Mouse (Mus musculus) stomach, embryonic 14.5 days (tissue): ENCODE measurements around the gene Ubp1. TPM values are rescaled to one million over a fixed set of nuclear protein-coding genes. Genes with fewer than 3 reads are reported as not detected.

Experiments used
- ATAC-seq: fragments of 200-750 bp; cut with Nextera tagmentation; 2 replicates; pipeline ENCODE4 v1.8.0; 2017; ENCODE audit warnings: low read depth, moderate TSS enrichment; ENCODE audit not compliant: insufficient number of reproducible peaks, insufficient read depth, low FRiP score
- H3K27ac ChIP-seq: fragments of 300-500 bp; sonication (generic); 2 replicates; pipeline ENCODE4 v1.5.1; 2014; ENCODE audit warnings: mild to moderate bottlenecking, low read length, moderate library complexity, mixed read lengths
- H3K27me3 ChIP-seq: fragments of 300-500 bp; sonication (generic); 2 replicates; pipeline ENCODE4 v1.6.1; 2014; ENCODE audit warnings: low read length, control low read depth, mixed read lengths; ENCODE audit not compliant: control insufficient read depth, insufficient read depth
- H3K36me3 ChIP-seq: fragments of 300-500 bp; sonication (generic); 2 replicates; pipeline ENCODE4 v1.6.1; 2014; ENCODE audit warnings: mild to moderate bottlenecking, control low read depth, low read length, moderate library complexity, mixed read lengths; ENCODE audit not compliant: control insufficient read depth, insufficient read depth
- H3K4me1 ChIP-seq: fragments of 300-500 bp; sonication (generic); 2 replicates; pipeline ENCODE4 v1.6.1; 2014; ENCODE audit warnings: low read length, control low read depth, mixed read lengths; ENCODE audit not compliant: control insufficient read depth, insufficient read depth
- H3K4me2 ChIP-seq: fragments of 300-500 bp; sonication (generic); replicated peaks from 2 replicates; pipeline ENCODE4 v1.6.1; 2014; ENCODE audit warnings: low read depth, low read length, control low read depth
- H3K4me3 ChIP-seq: fragments of 300-500 bp; sonication (generic); 2 replicates; pipeline ENCODE4 v1.5.1; 2014; ENCODE audit warnings: low read depth, low read length, control low read depth
- H3K9ac ChIP-seq: fragments of 300-500 bp; sonication (generic); replicated peaks from 2 replicates; pipeline ENCODE4 v1.6.1; 2014; ENCODE audit warnings: low read depth, mild to moderate bottlenecking, control low read depth, low read length, moderate library complexity, mixed read lengths
- H3K9me3 ChIP-seq: fragments of 300-500 bp; sonication (generic); 2 replicates; pipeline ENCODE4 v1.6.1; 2016; ENCODE audit warnings: low read depth, low read length, control low read depth; ENCODE audit not compliant: control insufficient read depth
- WGBS: fragments of 180-500 bp; shearing (Covaris S2); extraction: QIAGEN DNeasy Blood & Tissue Kit; methylation state at CpG from one replicate; pipeline ENCODE4 v1.1.7; 2014; 5-methylcytosine and 5-hydroxymethylcytosine counted together
- polyA plus RNA-seq: library from polyadenylated mRNA; unstranded; fragments of >200 nt; fragmentation: Nextera tagmentation; extraction: Ambion mirVana; gene quantifications from 2 replicates; pipeline ENCODE4 v1.2.1, GENCODE M21; 2014

The Ubp1 gene
- polyA plus RNA-seq, 1 experiment from 2014 or later: 46.2 TPM

DNA sequence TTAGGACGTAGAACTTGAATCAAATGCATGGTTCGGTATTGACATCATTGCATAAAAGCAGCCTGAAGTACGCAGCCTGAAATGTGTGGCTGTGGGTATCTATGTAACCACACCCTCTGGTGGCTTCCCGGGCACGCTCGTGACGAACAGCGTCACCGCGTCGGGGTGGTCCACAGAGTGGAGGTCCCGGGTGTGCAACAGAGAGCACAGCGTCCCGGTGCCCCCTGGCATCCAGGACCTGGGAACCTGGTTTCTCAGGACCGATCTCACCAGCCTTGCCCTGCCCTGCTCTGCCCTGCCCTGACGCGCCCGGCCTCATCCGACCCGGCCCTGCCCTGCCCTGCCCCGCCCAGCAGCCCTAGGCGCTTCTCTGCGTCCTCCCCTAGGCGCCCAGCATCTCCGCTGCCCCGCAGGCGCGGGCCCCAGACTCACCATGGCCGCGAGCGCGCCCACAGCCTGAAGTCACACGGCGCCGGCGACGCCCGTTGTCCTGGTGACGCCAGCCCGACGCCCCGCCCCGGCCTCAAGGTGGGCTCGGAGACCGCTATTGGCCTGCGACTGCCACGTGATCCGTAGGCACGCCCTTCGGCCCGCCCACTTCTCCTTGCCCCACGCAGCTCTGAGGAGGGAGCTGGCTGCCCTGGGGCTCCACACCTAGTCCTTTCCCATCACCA, 95.7 kb downstream of the Ubp1 start:
- ATAC-seq: peak; percentile 91

More for the DNA sequence above, 95.7 kb downstream of the Ubp1 start:
- WGBS: under 1% methylated on average over 52 of the region's 52 CpGs
- Histone ChIP-seq H3K9me3 (no peaks in the 10 kb centered on the region), H3K9ac (peak overlapping the region; percentile 32; the same call in 1 of the 2 replicates), H3K4me2 (peak overlapping the region; percentile 68), H3K4me1 (no peaks in the 10 kb centered on the region), H3K36me3 (no peaks in the 10 kb centered on the region), H3K27me3 (no peaks in the 10 kb centered on the region), H3K27ac (no peak overlapping the region), H3K4me3 (peak overlapping the region; percentile 52)

Other genes with a start within 250 kb of the Ubp1 start
- gene Pdcd6ip, start 222.7 kb upstream of the Ubp1 start, polyA plus RNA-seq: 80.0 and 81.9 TPM in 2 replicates
- gene Clasp2, start 189.5 kb upstream of the Ubp1 start, polyA plus RNA-seq: 34.6 and 34.8 TPM in 2 replicates
- gene Fbxl2, start 115.3 kb downstream of the Ubp1 start, polyA plus RNA-seq: 4.4 TPM in 2 replicates
- 0.31 and 0.32 TPM in 2 replicates for gene Susd5, start 126.2 kb downstream of the Ubp1 start, polyA plus RNA-seq